Mouse (Mus musculus) heart, embryonic 12.5 days (tissue): ENCODE measurements around the gene B4galnt2. TPM values are rescaled to one million over a fixed set of nuclear protein-coding genes. Genes with fewer than 3 reads are reported as not detected.

Experiments used
- ATAC-seq: fragments of 200-750 bp; cut with Nextera tagmentation; 2 replicates; pipeline ENCODE4 v1.8.0; 2017; ENCODE audit warnings: moderate TSS enrichment, moderate library complexity; ENCODE audit not compliant: insufficient number of reproducible peaks, low FRiP score
- H3K27ac ChIP-seq: fragments of 300-500 bp; sonication (generic); 2 replicates; pipeline ENCODE4 v1.5.1; 2016; ENCODE audit warnings: mild to moderate bottlenecking, moderate library complexity; ENCODE audit not compliant: poor library complexity, severe bottlenecking
- H3K27me3 ChIP-seq: fragments of 300-500 bp; sonication (generic); replicated peaks from 2 replicates; pipeline ENCODE4 v1.6.1; 2016; ENCODE audit warnings: mild to moderate bottlenecking, moderate library complexity
- H3K36me3 ChIP-seq: fragments of 300-500 bp; sonication (generic); 2 replicates; pipeline ENCODE4 v1.6.1; 2016; ENCODE audit warnings: mild to moderate bottlenecking, moderate library complexity
- H3K4me1 ChIP-seq: fragments of 300-500 bp; sonication (generic); replicated peaks from 2 replicates; pipeline ENCODE4 v1.6.1; 2016; ENCODE audit warnings: mild to moderate bottlenecking
- H3K4me2 ChIP-seq: fragments of 300-500 bp; sonication (generic); 2 replicates; pipeline ENCODE4 v1.6.1; 2016; ENCODE audit warnings: mild to moderate bottlenecking, moderate library complexity
- H3K4me3 ChIP-seq: fragments of 300-500 bp; sonication (generic); 2 replicates; pipeline ENCODE4 v1.5.1; 2016; ENCODE audit warnings: mild to moderate bottlenecking
- H3K9ac ChIP-seq: fragments of 300-500 bp; sonication (generic); 2 replicates; pipeline ENCODE4 v1.6.1; 2016; ENCODE audit warnings: mild to moderate bottlenecking, moderate library complexity
- H3K9me3 ChIP-seq: fragments of 300-500 bp; sonication (generic); replicated peaks from 2 replicates; pipeline ENCODE4 v1.6.1; 2016; ENCODE audit warnings: mild to moderate bottlenecking, moderate library complexity
- WGBS: fragments of 180-500 bp; shearing (Covaris S2); methylation state at CpG from one replicate; pipeline ENCODE4 v1.1.7; 2016; 5-methylcytosine and 5-hydroxymethylcytosine counted together
- polyA plus RNA-seq: library from polyadenylated mRNA; unstranded; fragments of >200 nt; fragmentation: Nextera tagmentation; extraction: Ambion mirVana; gene quantifications from 2 replicates; pipeline ENCODE4 v1.2.1, GENCODE M21; 2016

B4galnt2 gene
- polyA plus RNA-seq, 1 experiment from 2014 or later: 0.13 TPM

GRCm38 (mm10) chr11:95833006-95833570 is 81.6 kb downstream of the B4galnt2 start:
- H3K27me3 ChIP-seq: peaks cover 63% of the 10 kb centered on the region
- 28% methylated on average over 8 of the region's 8 CpGs for WGBS
- H3K9ac ChIP-seq: no peak overlapping the region
- no peak overlapping the region for H3K27ac ChIP-seq
- no peak overlapping the region for H3K4me3 ChIP-seq
- no peaks in the 10 kb centered on the region for H3K9me3 ChIP-seq
- H3K4me1 ChIP-seq: peaks cover 86% of the 10 kb centered on the region
- no peaks in the 10 kb centered on the region for H3K36me3 ChIP-seq
- no peak overlapping the region for H3K4me2 ChIP-seq
- no peak for ATAC-seq

- Histone ChIP-seq H3K4me2 (no peak overlapping the region), H3K27me3 (peaks cover 64% of the 10 kb centered on the region)
Measured at GRCm38 (mm10) chr11:95832129-95833005, 82.3 kb downstream of the B4galnt2 start.

GRCm38 (mm10) chr11:95831641-95832040 is 83.0 kb downstream of the B4galnt2 start:
- Histone ChIP-seq H3K4me1 (peaks cover 73% of the 10 kb centered on the region), H3K9me3 (no peaks in the 10 kb centered on the region), H3K27me3 (peaks cover 66% of the 10 kb centered on the region), H3K4me2 (peak overlapping the region; percentile 70; the same call in 1 of the 2 replicates), H3K9ac (no peak overlapping the region), H3K27ac (no peak overlapping the region), H3K4me3 (peak overlapping the region; percentile 39; the same call in 1 of the 2 replicates), H3K36me3 (no peaks in the 10 kb centered on the region)
- ATAC-seq: no peak
- WGBS: 6% methylated on average over 15 of the region's 15 CpGs

More at GRCm38 (mm10) chr11:95832129-95833005, 82.3 kb downstream of the B4galnt2 start:
- Histone ChIP-seq H3K9me3 (no peaks in the 10 kb centered on the region), H3K36me3 (no peaks in the 10 kb centered on the region), H3K27ac (no peak overlapping the region), H3K4me3 (no peak overlapping the region), H3K9ac (no peak overlapping the region), H3K4me1 (peaks cover 80% of the 10 kb centered on the region)
- ATAC-seq: no peak
- 42% methylated on average over 18 of the region's 18 CpGs for WGBS

GRCm38 (mm10) chr11:95831276-95831619 is 83.4 kb downstream of the B4galnt2 start:
- H3K36me3 ChIP-seq: no peaks in the 10 kb centered on the region
- H3K27me3 ChIP-seq: peaks cover 69% of the 10 kb centered on the region
- no peak for ATAC-seq
- peaks cover 69% of the 10 kb centered on the region for H3K4me1 ChIP-seq
- peak overlapping the region; percentile 70 for H3K4me2 ChIP-seq
- 16% methylated on average over 10 of the region's 10 CpGs for WGBS
- peak overlapping the region; percentile 1; the same call in 1 of the 2 replicates for H3K9ac ChIP-seq
- no peaks in the 10 kb centered on the region for H3K9me3 ChIP-seq
- H3K4me3 ChIP-seq: peak overlapping the region; percentile 39
- H3K27ac ChIP-seq: no peak overlapping the region

- no peaks in the 10 kb centered on the region for H3K36me3 ChIP-seq
- peak overlapping the region; percentile 70 for H3K4me2 ChIP-seq
- peaks cover 69% of the 10 kb centered on the region for H3K27me3 ChIP-seq
- 8% methylated on average over 80 of the region's 80 CpGs for WGBS
- H3K4me1 ChIP-seq: peaks cover 63% of the 10 kb centered on the region
- peak overlapping the region; percentile 39 for H3K4me3 ChIP-seq
- no peaks in the 10 kb centered on the region for H3K9me3 ChIP-seq
- peak overlapping the region; percentile 43; the same call in 1 of the 2 replicates for H3K9ac ChIP-seq
- H3K27ac ChIP-seq: no peak overlapping the region
- no peak for ATAC-seq
Measured at GRCm38 (mm10) chr11:95830411-95831275, 84.0 kb downstream of the B4galnt2 start.

- Histone ChIP-seq H3K9ac (peak overlapping the region; percentile 36; the same call in 1 of the 2 replicates), H3K4me2 (no peak overlapping the region; the same call in 1 of the 2 replicates), H3K4me1 (peaks cover 59% of the 10 kb centered on the region), H3K36me3 (no peaks in the 10 kb centered on the region), H3K4me3 (peak overlapping the region; percentile 39; the same call in 1 of the 2 replicates), H3K27ac (no peak overlapping the region), H3K9me3 (no peaks in the 10 kb centered on the region), H3K27me3 (peaks cover 69% of the 10 kb centered on the region)
- ATAC-seq: no peak
- WGBS: 42% methylated on average over 4 of the region's 4 CpGs
Measured at GRCm38 (mm10) chr11:95829526-95830050, 85.1 kb downstream of the B4galnt2 start.

- H3K4me1 ChIP-seq: peaks cover 54% of the 10 kb centered on the region
- no peak overlapping the region for H3K4me2 ChIP-seq
- ATAC-seq: no peak
- no peak overlapping the region for H3K27ac ChIP-seq
- no peak overlapping the region for H3K4me3 ChIP-seq
- WGBS: 62% methylated on average over 11 of the region's 11 CpGs
- peaks cover 60% of the 10 kb centered on the region for H3K27me3 ChIP-seq
- H3K9ac ChIP-seq: no peak overlapping the region
- no peaks in the 10 kb centered on the region for H3K36me3 ChIP-seq
- H3K9me3 ChIP-seq: no peaks in the 10 kb centered on the region
Measured at GRCm38 (mm10) chr11:95828181-95828964, 86.3 kb downstream of the B4galnt2 start.

- 13% methylated on average over 3 of the region's 3 CpGs for WGBS
- H3K9me3 ChIP-seq: no peaks in the 10 kb centered on the region
- H3K27me3 ChIP-seq: peaks cover 59% of the 10 kb centered on the region
- no peak overlapping the region for H3K27ac ChIP-seq
- no peak overlapping the region for H3K4me2 ChIP-seq
- H3K4me1 ChIP-seq: peaks cover 46% of the 10 kb centered on the region
- H3K9ac ChIP-seq: no peak overlapping the region
- no peaks in the 10 kb centered on the region for H3K36me3 ChIP-seq
- no peak overlapping the region for H3K4me3 ChIP-seq
- ATAC-seq: no peak
Measured at GRCm38 (mm10) chr11:95827464-95828085, 87.1 kb downstream of the B4galnt2 start.

GRCm38 (mm10) chr11:95827168-95827447 is 87.6 kb downstream of the B4galnt2 start:
- H3K36me3 ChIP-seq: no peaks in the 10 kb centered on the region
- no peak overlapping the region for H3K4me2 ChIP-seq
- H3K9me3 ChIP-seq: no peaks in the 10 kb centered on the region
- no peak for ATAC-seq
- H3K27ac ChIP-seq: no peak overlapping the region
- WGBS: 18% methylated on average over 3 of the region's 3 CpGs
- peaks cover 55% of the 10 kb centered on the region for H3K27me3 ChIP-seq
- H3K9ac ChIP-seq: no peak overlapping the region
- no peak overlapping the region for H3K4me3 ChIP-seq
- peaks cover 42% of the 10 kb centered on the region for H3K4me1 ChIP-seq
